Mouse (Mus musculus): ENCODE measurements at regions not wholly inside any gene's neighbourhood (a gene's known extent, or its start where the extent isn't known, plus 50 kb on each side); places are given as distances from the start of the nearest gene placed in this dataset.
A peak's percentile ranks its signal among the peaks of the same experiment; 100 is the strongest.

DNA sequence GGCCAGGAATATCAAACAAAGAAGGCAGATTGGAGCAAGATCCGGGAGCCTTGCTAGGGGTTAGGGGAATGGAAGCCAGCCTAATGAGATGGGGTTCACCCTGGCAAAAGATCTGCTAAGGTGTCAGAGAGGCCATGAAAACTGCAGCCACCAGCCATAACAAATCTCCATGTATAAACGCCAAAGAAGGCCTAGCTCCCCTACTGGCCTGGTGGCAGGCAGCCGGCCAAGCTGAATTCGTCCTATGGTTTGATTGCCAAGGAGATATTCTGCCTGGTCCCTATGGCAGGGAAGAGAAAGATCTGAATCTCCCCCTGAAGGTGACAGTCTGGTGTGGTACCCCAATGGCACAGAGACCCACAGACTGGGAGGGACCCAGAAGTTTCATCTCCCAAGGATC, 104.8 kb upstream of the E030018B13Rik start:
- WGBS, result 61% methylated on average over 4 of the region's 4 CpGs

DNA sequence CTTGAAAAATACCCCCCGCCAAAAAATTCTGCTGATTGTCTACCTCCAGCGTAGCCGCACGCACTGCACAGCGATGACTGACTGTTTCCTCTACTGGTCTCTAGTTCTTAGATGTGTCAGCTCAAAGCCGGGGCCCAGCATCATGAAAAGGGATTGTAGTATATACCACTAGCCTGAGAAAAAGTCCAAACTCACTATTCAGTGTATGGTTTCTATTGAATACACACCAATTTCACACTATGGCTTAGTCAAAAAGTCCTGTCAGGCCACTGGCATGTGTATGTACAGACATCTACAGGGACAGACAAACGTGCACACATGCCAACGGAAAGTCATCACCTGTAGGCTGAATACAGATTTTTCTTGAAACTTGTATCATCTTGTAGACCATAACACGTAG, 101.1 kb upstream of the E030018B13Rik start:
- Histone ChIP-seq H3K4me3 (ENCODE audit: low read length) (no peak overlapping the region), H3K27ac (ENCODE audit: low read depth, low read length) (no peak overlapping the region), H3K27me3 (replicated peaks; ENCODE audit: control insufficient read depth, insufficient read depth, low read length) (no peaks in the 10 kb centered on the region), H3K4me1 (ENCODE audit: control insufficient read depth, insufficient read depth, low read depth, low read length) (no peaks in the 10 kb centered on the region), H3K9ac (ENCODE audit: low read depth, low read length) (no peak overlapping the region), H3K4me2 (ENCODE audit: low read length) (no peak overlapping the region), H3K36me3 (ENCODE audit: control insufficient read depth, insufficient read depth, low read length) (no peaks in the 10 kb centered on the region), H3K9me3 (ENCODE audit: control insufficient read depth, low read length) (no peaks in the 10 kb centered on the region)
- 92% methylated on average over 9 of the region's 9 CpGs for WGBS
- no peak for ATAC-seq

More for the DNA sequence above, 104.8 kb upstream of the E030018B13Rik start:
- no peaks in the 10 kb centered on the region for H3K4me1 ChIP-seq (ENCODE audit: control insufficient read depth, insufficient read depth, low read depth, low read length)
- H3K9ac ChIP-seq (ENCODE audit: low read depth, low read length), result no peak overlapping the region
- ATAC-seq, result no peak
- H3K9me3 ChIP-seq (ENCODE audit: control insufficient read depth, low read length), result no peaks in the 10 kb centered on the region
- H3K27ac ChIP-seq (ENCODE audit: low read depth, low read length), result no peak overlapping the region
- no peak overlapping the region for H3K4me2 ChIP-seq (ENCODE audit: low read length)
- no peaks in the 10 kb centered on the region for H3K36me3 ChIP-seq (ENCODE audit: control insufficient read depth, insufficient read depth, low read length)
- no peak overlapping the region for H3K4me3 ChIP-seq (ENCODE audit: low read length)
- no peaks in the 10 kb centered on the region for H3K27me3 ChIP-seq (replicated peaks; ENCODE audit: control insufficient read depth, insufficient read depth, low read length)

DNA sequence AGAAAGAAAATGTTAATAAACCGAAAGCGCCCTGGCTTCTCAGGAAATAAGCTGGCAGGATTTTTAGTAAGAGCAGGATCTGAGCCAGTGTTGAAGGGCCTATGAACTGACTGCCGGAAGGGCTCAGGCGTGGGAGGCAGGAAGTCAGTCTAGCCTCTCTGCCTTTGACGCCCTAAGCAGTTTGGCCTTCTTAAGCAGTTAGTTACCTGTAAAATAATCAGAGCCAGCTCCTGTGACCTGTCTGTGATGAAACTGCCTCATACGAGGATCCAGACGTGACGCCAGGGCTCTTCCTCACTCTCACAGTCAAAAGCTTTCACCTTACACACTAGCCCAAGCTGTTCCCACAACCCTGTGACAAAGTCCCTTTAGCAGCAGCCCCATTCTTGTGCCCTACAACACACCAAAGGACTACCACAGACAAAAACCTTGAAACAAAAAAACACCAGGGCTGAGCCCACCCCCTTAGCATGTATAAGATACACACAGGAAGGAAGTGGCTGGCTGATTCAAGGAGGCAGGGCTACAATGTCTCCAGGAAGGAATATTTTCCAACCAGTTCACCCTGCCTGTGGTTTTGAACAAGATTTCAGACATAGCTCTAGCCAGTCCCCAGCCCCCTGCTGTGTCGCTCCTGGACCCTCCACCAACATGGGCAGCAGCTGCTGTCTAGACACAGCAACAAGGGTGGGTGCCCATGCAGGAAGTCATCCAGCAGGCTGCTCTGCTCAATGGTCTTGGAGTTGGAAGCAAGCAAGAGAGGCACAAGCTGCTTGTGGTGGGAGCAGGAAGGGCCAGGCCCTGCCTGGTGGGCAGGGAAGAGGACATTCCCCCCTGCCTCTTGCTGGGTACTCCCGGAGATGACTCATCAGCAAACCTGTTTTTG, 100.4 kb upstream of the E030018B13Rik start:
- 80% methylated on average over 10 of the region's 10 CpGs for WGBS
- Histone ChIP-seq H3K4me2 (ENCODE audit: low read length) (no peak overlapping the region), H3K27ac (ENCODE audit: low read depth, low read length) (0 out of 2 replicates have a peak overlapping the region, but pooled peaks have one; percentile 7), H3K4me3 (ENCODE audit: low read length) (no peak overlapping the region), H3K36me3 (ENCODE audit: control insufficient read depth, insufficient read depth, low read length) (no peaks in the 10 kb centered on the region), H3K4me1 (ENCODE audit: control insufficient read depth, insufficient read depth, low read depth, low read length) (no peaks in the 10 kb centered on the region), H3K27me3 (replicated peaks; ENCODE audit: control insufficient read depth, insufficient read depth, low read length) (no peaks in the 10 kb centered on the region), H3K9ac (ENCODE audit: low read depth, low read length) (no peak overlapping the region), H3K9me3 (ENCODE audit: control insufficient read depth, low read length) (no peaks in the 10 kb centered on the region)
- ATAC-seq, result no peak

DNA sequence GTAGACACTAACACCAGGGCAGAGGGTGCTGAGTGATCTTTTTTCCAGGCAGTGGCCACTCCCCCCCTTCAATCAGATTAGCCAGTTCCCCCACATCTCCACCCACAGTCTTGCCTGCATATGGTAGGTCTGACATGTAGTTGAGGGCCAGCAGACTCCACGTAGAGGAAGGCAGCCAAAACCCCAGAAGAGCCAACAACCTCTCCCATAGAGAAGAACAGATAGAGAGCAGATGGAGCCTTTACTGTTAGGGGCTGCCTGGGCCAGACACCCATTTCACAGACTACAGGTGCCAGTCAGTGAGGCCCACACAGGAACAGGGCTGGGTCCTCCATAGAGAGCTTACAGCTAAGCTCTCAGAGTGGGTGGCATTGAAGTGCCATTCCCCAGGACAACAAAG, 99.2 kb upstream of the E030018B13Rik start:
- WGBS, result 71% methylated on average over 1 of the region's 1 CpGs
- Histone ChIP-seq H3K4me1 (ENCODE audit: control insufficient read depth, insufficient read depth, low read depth, low read length) (no peaks in the 10 kb centered on the region), H3K4me3 (ENCODE audit: low read length) (no peak overlapping the region), H3K4me2 (ENCODE audit: low read length) (no peak overlapping the region), H3K9ac (ENCODE audit: low read depth, low read length) (no peak overlapping the region), H3K27me3 (replicated peaks; ENCODE audit: control insufficient read depth, insufficient read depth, low read length) (no peaks in the 10 kb centered on the region), H3K27ac (ENCODE audit: low read depth, low read length) (no peak overlapping the region), H3K9me3 (ENCODE audit: control insufficient read depth, low read length) (no peaks in the 10 kb centered on the region), H3K36me3 (ENCODE audit: control insufficient read depth, insufficient read depth, low read length) (no peaks in the 10 kb centered on the region)
- ATAC-seq, result no peak

DNA sequence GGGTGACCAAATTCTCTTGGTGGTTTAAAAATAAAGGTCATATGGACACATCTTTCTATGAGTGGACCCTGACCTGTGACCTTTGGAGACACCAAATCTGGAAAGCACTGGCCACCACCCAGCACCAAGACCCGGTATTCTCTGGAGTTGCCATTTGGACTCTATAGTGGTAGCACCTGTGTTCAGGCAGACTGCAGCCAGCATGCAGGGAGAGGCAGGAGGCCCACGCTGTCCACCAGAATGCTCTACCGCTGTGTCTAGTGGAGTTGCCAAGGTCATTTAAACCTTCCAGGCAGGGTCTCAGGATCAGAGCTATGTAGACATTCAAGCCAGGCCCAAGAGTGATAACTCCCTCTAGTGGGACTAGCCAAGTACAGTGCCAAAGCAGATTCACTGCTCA, 98.6 kb upstream of the E030018B13Rik start:
- H3K27ac ChIP-seq (ENCODE audit: low read depth, low read length), result no peak overlapping the region
- no peaks in the 10 kb centered on the region for H3K27me3 ChIP-seq (replicated peaks; ENCODE audit: control insufficient read depth, insufficient read depth, low read length)
- H3K9me3 ChIP-seq (ENCODE audit: control insufficient read depth, low read length), result no peaks in the 10 kb centered on the region
- no peak overlapping the region for H3K4me3 ChIP-seq (ENCODE audit: low read length)
- H3K36me3 ChIP-seq (ENCODE audit: control insufficient read depth, insufficient read depth, low read length), result no peaks in the 10 kb centered on the region
- H3K9ac ChIP-seq (ENCODE audit: low read depth, low read length), result no peak overlapping the region
- no peaks in the 10 kb centered on the region for H3K4me1 ChIP-seq (ENCODE audit: control insufficient read depth, insufficient read depth, low read depth, low read length)
- no peak overlapping the region for H3K4me2 ChIP-seq (ENCODE audit: low read length)
- WGBS, result 87% methylated on average over 3 of the region's 3 CpGs
- ATAC-seq, result no peak

DNA sequence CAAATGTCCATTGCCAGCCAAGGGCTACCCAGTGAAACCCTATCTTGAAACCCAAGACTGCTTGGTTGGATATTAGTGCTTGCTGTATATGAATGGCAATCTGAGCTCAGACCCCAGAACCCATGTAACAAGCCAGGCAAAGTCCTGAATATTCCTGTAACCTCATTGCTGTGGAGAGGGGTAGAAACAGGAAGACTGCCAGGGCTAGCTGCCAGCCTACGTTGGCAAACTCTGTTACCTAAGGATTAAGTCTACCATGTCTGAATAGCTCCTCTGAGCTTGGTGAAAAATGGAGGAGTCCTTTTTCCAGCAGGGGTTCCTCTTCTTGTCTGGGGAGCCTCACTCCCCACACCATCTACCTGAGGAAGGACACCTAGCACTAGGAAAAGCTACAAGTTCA, 96.4 kb upstream of the E030018B13Rik start:
- Histone ChIP-seq H3K27me3 (replicated peaks; ENCODE audit: control insufficient read depth, insufficient read depth, low read length) (no peaks in the 10 kb centered on the region), H3K4me1 (ENCODE audit: control insufficient read depth, insufficient read depth, low read depth, low read length) (no peaks in the 10 kb centered on the region), H3K9ac (ENCODE audit: low read depth, low read length) (no peak overlapping the region), H3K27ac (ENCODE audit: low read depth, low read length) (no peak overlapping the region), H3K36me3 (ENCODE audit: control insufficient read depth, insufficient read depth, low read length) (no peaks in the 10 kb centered on the region), H3K4me3 (ENCODE audit: low read length) (no peak overlapping the region), H3K9me3 (ENCODE audit: control insufficient read depth, low read length) (no peaks in the 10 kb centered on the region), H3K4me2 (ENCODE audit: low read length) (no peak overlapping the region)
- ATAC-seq, result no peak
- WGBS, result 44% methylated on average over 1 of the region's 1 CpGs

DNA sequence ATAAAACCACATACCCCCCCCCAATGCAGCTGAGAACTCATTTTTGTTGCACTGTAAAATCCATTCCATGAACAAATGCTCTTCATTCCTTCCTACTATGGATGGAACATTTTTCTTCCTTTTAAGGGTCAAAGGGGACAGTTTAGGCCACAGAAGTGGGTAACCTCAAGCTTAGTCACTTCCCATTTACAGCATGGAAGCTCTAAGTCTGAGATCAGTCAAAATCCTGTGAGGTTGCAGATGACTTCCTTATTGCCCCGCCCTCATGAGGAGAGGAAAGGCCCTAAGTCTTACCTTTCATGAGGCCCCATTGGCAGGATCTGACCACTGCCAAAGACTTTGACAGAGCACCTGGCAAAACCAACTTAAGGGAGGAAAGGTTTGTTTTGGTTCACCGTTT, 94.7 kb upstream of the E030018B13Rik start:
- Histone ChIP-seq H3K4me3 (ENCODE audit: low read length) (no peak overlapping the region), H3K4me1 (ENCODE audit: control insufficient read depth, insufficient read depth, low read depth, low read length) (no peaks in the 10 kb centered on the region), H3K9ac (ENCODE audit: low read depth, low read length) (no peak overlapping the region), H3K27me3 (replicated peaks; ENCODE audit: control insufficient read depth, insufficient read depth, low read length) (no peaks in the 10 kb centered on the region), H3K27ac (ENCODE audit: low read depth, low read length) (no peak overlapping the region), H3K9me3 (ENCODE audit: control insufficient read depth, low read length) (no peaks in the 10 kb centered on the region), H3K36me3 (ENCODE audit: control insufficient read depth, insufficient read depth, low read length) (no peaks in the 10 kb centered on the region), H3K4me2 (ENCODE audit: low read length) (no peak overlapping the region)
- 89% methylated on average over 2 of the region's 2 CpGs for WGBS
- no peak for ATAC-seq

DNA sequence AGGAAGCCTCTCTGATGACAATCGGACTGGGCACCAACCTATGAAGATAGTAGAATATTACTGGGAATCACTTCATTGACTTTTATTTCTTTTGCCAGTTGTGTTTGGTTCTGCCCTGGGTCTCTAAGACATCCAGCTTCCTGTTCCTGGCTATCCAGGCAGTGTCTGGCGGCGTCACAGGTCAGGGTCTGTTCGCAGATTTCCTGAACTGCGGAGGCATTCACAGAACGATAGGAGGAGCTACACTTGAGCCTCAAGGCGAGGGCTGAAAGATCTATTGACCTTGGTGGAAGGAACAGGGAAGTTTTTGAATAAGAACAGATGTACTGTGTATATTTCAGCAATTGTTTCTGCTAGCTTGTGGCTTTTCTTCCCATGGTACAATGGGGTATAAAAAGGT, 92.6 kb upstream of the E030018B13Rik start:
- H3K9ac ChIP-seq (ENCODE audit: low read depth, low read length), result no peak overlapping the region
- ATAC-seq, result no peak
- WGBS, result 71% methylated on average over 7 of the region's 7 CpGs
- no peaks in the 10 kb centered on the region for H3K27me3 ChIP-seq (replicated peaks; ENCODE audit: control insufficient read depth, insufficient read depth, low read length)
- H3K4me1 ChIP-seq (ENCODE audit: control insufficient read depth, insufficient read depth, low read depth, low read length), result no peaks in the 10 kb centered on the region
- H3K4me3 ChIP-seq (ENCODE audit: low read length), result no peak overlapping the region
- no peak overlapping the region for H3K27ac ChIP-seq (ENCODE audit: low read depth, low read length)
- H3K9me3 ChIP-seq (ENCODE audit: control insufficient read depth, low read length), result no peaks in the 10 kb centered on the region
- H3K4me2 ChIP-seq (ENCODE audit: low read length), result no peak overlapping the region
- no peaks in the 10 kb centered on the region for H3K36me3 ChIP-seq (ENCODE audit: control insufficient read depth, insufficient read depth, low read length)

DNA sequence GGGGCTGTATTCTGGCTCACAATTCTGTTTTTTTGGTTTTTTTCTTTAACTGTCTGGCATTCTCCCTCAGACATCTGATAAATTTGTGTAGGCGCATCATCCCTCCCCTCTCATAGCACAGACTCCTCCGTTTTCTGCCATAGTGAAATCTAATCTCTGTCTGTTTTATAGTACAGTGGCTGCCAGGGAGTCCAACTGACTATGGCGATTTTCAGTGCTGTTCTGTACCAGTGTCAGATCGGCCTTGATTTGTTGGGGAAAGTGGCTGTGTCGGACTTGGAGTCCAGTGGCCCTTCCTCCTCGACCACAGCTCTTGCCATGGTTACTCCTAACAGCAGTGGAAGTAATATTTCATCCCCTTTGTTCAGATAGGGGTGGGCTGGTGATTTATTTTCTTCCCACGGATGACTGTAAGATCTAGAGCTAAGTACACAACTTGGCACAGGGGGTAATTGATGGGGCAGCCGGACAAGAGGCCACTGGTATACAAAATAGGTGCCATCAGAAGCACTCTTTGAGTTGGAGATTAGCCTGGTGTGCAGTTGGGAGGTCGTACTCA, 87.2 kb upstream of the E030018B13Rik start:
- Histone ChIP-seq H3K4me2 (ENCODE audit: low read length) (no peak overlapping the region), H3K9me3 (ENCODE audit: control insufficient read depth, low read length) (no peaks in the 10 kb centered on the region), H3K4me1 (ENCODE audit: control insufficient read depth, insufficient read depth, low read depth, low read length) (no peaks in the 10 kb centered on the region), H3K27me3 (replicated peaks; ENCODE audit: control insufficient read depth, insufficient read depth, low read length) (no peaks in the 10 kb centered on the region), H3K27ac (ENCODE audit: low read depth, low read length) (no peak overlapping the region), H3K4me3 (ENCODE audit: low read length) (no peak overlapping the region), H3K9ac (ENCODE audit: low read depth, low read length) (no peak overlapping the region), H3K36me3 (ENCODE audit: control insufficient read depth, insufficient read depth, low read length) (no peaks in the 10 kb centered on the region)
- 82% methylated on average over 9 of the region's 9 CpGs for WGBS
- no peak for ATAC-seq

All from hindbrain, embryonic 16.5 days (tissue).